Mouse (Mus musculus): Measurements from ENCODE around the gene Cdk9.
A peak's percentile ranks its signal among the peaks of the same experiment; 100 is the strongest.

- TF ChIP-seq CTCF (IDR thresholded peaks at IDR 0.05; ENCODE audit: control insufficient read depth, insufficient read depth, insufficient read length) (peak; percentile 99), USF1 (IDR thresholded peaks at IDR 0.05; ENCODE audit: low read depth) (no peak), CEBPB (IDR thresholded peaks at IDR 0.05; ENCODE audit: low read depth) (no peak), MAX (IDR thresholded peaks at IDR 0.05) (no peak)
Observed at GRCm38 (mm10) chr2:32712934-32713817, at the start of gene Cdk9.
